Mouse (Mus musculus) cerebellum, adult 2 months (tissue): ENCODE measurements around the gene Hmmr.

Experiments used
- CTCF ChIP-seq: fragments of 200-500 bp; IDR thresholded peaks from 2 replicates; pipeline ENCODE4 v1.5.1; 2011; ENCODE audit warnings: low read depth, mild to moderate bottlenecking, control low read depth, low read length, moderate library complexity, borderline replicate concordance; ENCODE audit not compliant: insufficient read depth
- POLR2A ChIP-seq: fragments of 200-500 bp; IDR thresholded peaks from 2 replicates; pipeline ENCODE4 v1.6.1; 2011; ENCODE audit warnings: low read length, control low read depth, borderline replicate concordance; ENCODE audit not compliant: insufficient read depth

DNA sequence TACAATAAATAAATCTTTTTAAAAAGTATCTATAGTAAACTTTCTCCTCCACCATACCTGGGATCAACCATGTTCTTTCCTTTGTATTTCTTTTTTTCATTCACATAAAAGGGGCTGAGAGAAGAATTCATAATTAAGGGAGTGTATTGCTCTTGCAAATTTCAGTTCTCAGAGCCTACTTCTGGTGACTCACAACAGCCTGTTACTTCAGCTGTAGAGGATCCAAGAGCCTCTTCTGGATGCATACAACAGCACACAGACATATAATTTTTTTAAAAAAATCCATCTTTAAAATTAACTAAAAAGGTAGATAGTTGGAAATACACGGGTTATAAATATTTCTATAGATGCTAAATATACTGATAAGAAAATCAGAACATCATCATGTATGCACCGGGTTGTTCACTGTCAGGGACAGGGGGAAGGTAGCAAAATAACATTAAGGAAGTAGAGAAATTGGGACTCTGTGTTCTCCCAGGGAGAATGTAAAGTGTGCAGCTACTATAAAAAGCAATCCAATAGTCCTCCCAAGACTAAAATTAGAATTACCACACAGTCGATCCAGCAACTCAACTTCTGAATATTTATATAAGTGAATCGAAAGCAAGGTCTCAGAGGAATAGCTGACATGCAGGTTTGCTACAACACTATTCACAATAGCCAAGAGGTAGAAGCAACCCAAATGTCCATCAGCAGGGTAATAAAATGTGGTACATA is 58.0 kb downstream of the Hmmr start:
- TF ChIP-seq POLR2A (no peak), CTCF (no peak)
